Mouse (Mus musculus) gastrocnemius, postnatal 36 days (tissue): ENCODE data around the gene Leap2. TPM values are rescaled to one million over a fixed set of nuclear protein-coding genes. Genes with fewer than 3 reads are reported as not detected.

Source experiments
- DNase-seq, 2 experiments: peaks; one replicate each; pipeline ENCODE4 v3.0.0; 2022
- intact Hi-C: fragments of 180-260 bp; cut with DNase I; formaldehyde crosslinking; loops from one replicate; pipeline ENCODE4 v1.15.1; 2025
- microRNA-seq, 2 experiments: library from miRNA; unstranded; fragments of <30 nt; microRNA quantifications; one replicate each; pipeline ENCODE4 v1.2.0; 2021
- total RNA-seq, 2 experiments: library from RNA; stranded (reverse); gene quantifications; 2 replicates each; pipeline ENCODE4 v1.2.3; 2021

The Leap2 gene
- total RNA-seq, 2 experiments from 2014 or later, result not detected

- intact Hi-C loops, result no loop called here
- DNase-seq, result no peak
Measured at GRCm38 (mm10) chr11:53383758-53384428, 39.1 kb downstream of the Leap2 start.

- intact Hi-C loops, result no loop called here
- DNase-seq, result no peak
Measured at GRCm38 (mm10) chr11:53378918-53379317, 44.1 kb downstream of the Leap2 start.

Small RNA genes within 50 kb of the gene (microRNA-seq; reads per million reads assigned to microRNA genes)
- 0 to 0.74 reads per million in 2 experiments for gene Mir6920

Other genes starting within 250 kb of the Leap2 start
- gene Hspa4, start 122.7 kb downstream of the Leap2 start, total RNA-seq, result 10 to 100 TPM; 82.0 to 82.4 TPM
- 1 to 10 TPM; 5.5 to 6.2 TPM for gene Zcchc10, start 98.5 kb downstream of the Leap2 start, total RNA-seq
- gene Aff4, start 72.3 kb downstream of the Leap2 start, total RNA-seq, result 10 to 100 TPM; 77.9 to 80.8 TPM
- 1,000 to 10,000 TPM; 1,256 to 1,362 TPM for gene Uqcrq, start 7.7 kb upstream of the Leap2 start, total RNA-seq
- gene Gdf9, start 7.9 kb upstream of the Leap2 start, total RNA-seq, result under 1 TPM in 1 of 2 experiments, not detected in 1; 0.17 TPM
- gene Gm10447, start 33.9 kb upstream of the Leap2 start, total RNA-seq, result not detected
- gene Shroom1, start 34.0 kb upstream of the Leap2 start, total RNA-seq, result under 1 TPM; 0.38 to 0.59 TPM
- not detected for gene Gm9837, start 47.3 kb upstream of the Leap2 start, total RNA-seq
- not detected for gene Gm9945, start 57.0 kb upstream of the Leap2 start, total RNA-seq
- gene Sowaha, start 57.1 kb upstream of the Leap2 start, total RNA-seq, result under 1 TPM; 0.08 to 0.12 TPM
- gene Sept8, start 96.1 kb upstream of the Leap2 start, total RNA-seq, result 10 to 100 TPM; 11.7 to 15.5 TPM
- gene Kif3a, start 144.2 kb upstream of the Leap2 start, total RNA-seq, result 1 to 10 TPM; 3.2 to 4.9 TPM
- not detected for gene Il4, start 195.5 kb upstream of the Leap2 start, total RNA-seq
- gene Il13, start 211.5 kb upstream of the Leap2 start, total RNA-seq, result not detected